Mouse (Mus musculus): ENCODE results near the gene Cbx4.
"Not testable (repeated sequence)": the region's sequence is repeated elsewhere in the genome, so short reads cannot be mapped to it uniquely, and the experiment has no call there.

The Cbx4 gene

GRCm38 (mm10) chr11:119109415-119110071, 23.5 kb upstream of the Cbx4 start:
- no peak for DNase-seq (ENCODE audit: low spot score)

- no peak for DNase-seq (ENCODE audit: low spot score)
Observed at GRCm38 (mm10) chr11:119108573-119109263, 22.7 kb upstream of the Cbx4 start.

GRCm38 (mm10) chr11:119106289-119106688, 20.3 kb upstream of the Cbx4 start:
- DNase-seq (ENCODE audit: low spot score): no peak

GRCm38 (mm10) chr11:119105748-119106147, 19.7 kb upstream of the Cbx4 start:
- no peak for DNase-seq (ENCODE audit: low spot score)

- DNase-seq (ENCODE audit: low spot score): no peak
Observed at GRCm38 (mm10) chr11:119105071-119105609, 19.1 kb upstream of the Cbx4 start.

GRCm38 (mm10) chr11:119103991-119104390, 18.0 kb upstream of the Cbx4 start:
- no peak for DNase-seq (ENCODE audit: low spot score)

GRCm38 (mm10) chr11:119100355-119100754, 14.3 kb upstream of the Cbx4 start:
- DNase-seq (ENCODE audit: low spot score): not testable (repeated sequence)

GRCm38 (mm10) chr11:119098202-119098601, 12.2 kb upstream of the Cbx4 start:
- DNase-seq (ENCODE audit: low spot score): no peak

GRCm38 (mm10) chr11:119095441-119095840, 9.4 kb upstream of the Cbx4 start:
- DNase-seq (ENCODE audit: low spot score): no peak

GRCm38 (mm10) chr11:119093322-119093721, 7.3 kb upstream of the Cbx4 start:
- no peak for DNase-seq (ENCODE audit: low spot score)

- DNase-seq (ENCODE audit: low spot score): no peak
Observed at GRCm38 (mm10) chr11:119092286-119092685, 6.3 kb upstream of the Cbx4 start.

- DNase-seq (ENCODE audit: low spot score): peak; percentile 58
Observed at GRCm38 (mm10) chr11:119091598-119091991, 5.6 kb upstream of the Cbx4 start.

- DNase-seq (ENCODE audit: low spot score): peak; percentile 62
Observed at GRCm38 (mm10) chr11:119090961-119091597, 5.1 kb upstream of the Cbx4 start.

- no peak for DNase-seq (ENCODE audit: low spot score)
Observed at GRCm38 (mm10) chr11:119090076-119090960, 4.3 kb upstream of the Cbx4 start.

GRCm38 (mm10) chr11:119089235-119090075, 3.4 kb upstream of the Cbx4 start:
- no peak for DNase-seq (ENCODE audit: low spot score)

- DNase-seq (ENCODE audit: low spot score): no peak
Observed at GRCm38 (mm10) chr11:119088391-119089234, 2.6 kb upstream of the Cbx4 start.

- DNase-seq (ENCODE audit: low spot score): peak; percentile 72
Observed at GRCm38 (mm10) chr11:119087301-119088082, 1.5 kb upstream of the Cbx4 start.

- peak; percentile 60 for DNase-seq (ENCODE audit: low spot score)
Observed at GRCm38 (mm10) chr11:119085279-119086062, 550 bp downstream of the Cbx4 start.

Measured in testis, postnatal 14 days (tissue).